Mouse (Mus musculus) forebrain, embryonic 13.5 days (tissue): ENCODE results near the gene Dpyd. TPM values are rescaled to one million over a fixed set of nuclear protein-coding genes. Genes with fewer than 3 reads are reported as not detected.

Experiments used
- ATAC-seq: fragments of 200-750 bp; cut with Nextera tagmentation; 2 replicates; pipeline ENCODE4 v1.8.0; 2017
- H3K27ac ChIP-seq: fragments of 300-500 bp; sonication (generic); 2 replicates; pipeline ENCODE4 v1.5.1; 2015; ENCODE audit warnings: inconsistent platforms, mild to moderate bottlenecking, moderate library complexity
- H3K27me3 ChIP-seq: fragments of 300-500 bp; sonication (generic); 2 replicates; pipeline ENCODE4 v1.6.1; 2015; ENCODE audit warnings: mild to moderate bottlenecking, inconsistent platforms
- H3K36me3 ChIP-seq: fragments of 300-500 bp; sonication (generic); 2 replicates; pipeline ENCODE4 v1.6.1; 2015; ENCODE audit warnings: mild to moderate bottlenecking, inconsistent platforms; ENCODE audit not compliant: poor library complexity, severe bottlenecking
- H3K4me1 ChIP-seq: fragments of 300-500 bp; sonication (generic); 2 replicates; pipeline ENCODE4 v1.6.1; 2015; ENCODE audit warnings: inconsistent platforms
- H3K4me2 ChIP-seq: fragments of 300-500 bp; sonication (generic); 2 replicates; pipeline ENCODE4 v1.6.1; 2015; ENCODE audit warnings: inconsistent platforms, mild to moderate bottlenecking, moderate library complexity
- H3K4me3 ChIP-seq: fragments of 300-500 bp; sonication (generic); 2 replicates; pipeline ENCODE4 v1.5.1; 2015; ENCODE audit warnings: mild to moderate bottlenecking, inconsistent platforms
- H3K9ac ChIP-seq: fragments of 300-500 bp; sonication (generic); 2 replicates; pipeline ENCODE4 v1.6.1; 2015; ENCODE audit warnings: mild to moderate bottlenecking, inconsistent platforms
- H3K9me3 ChIP-seq: fragments of 300-500 bp; sonication (generic); replicated peaks from 2 replicates; pipeline ENCODE4 v1.6.1; 2016; ENCODE audit warnings: inconsistent platforms
- WGBS: fragments of 180-500 bp; shearing (Covaris S2); methylation state at CpG from one replicate; pipeline ENCODE4 v1.1.7; 2015; 5-methylcytosine and 5-hydroxymethylcytosine counted together
- polyA plus RNA-seq: library from polyadenylated mRNA; unstranded; fragments of >200 nt; fragmentation: Nextera tagmentation; extraction: Ambion mirVana; gene quantifications from 2 replicates; pipeline ENCODE4 v1.2.1, GENCODE M21; 2015

The Dpyd gene
- polyA plus RNA-seq, 1 experiment from 2014 or later = 5.7 TPM

DNA sequence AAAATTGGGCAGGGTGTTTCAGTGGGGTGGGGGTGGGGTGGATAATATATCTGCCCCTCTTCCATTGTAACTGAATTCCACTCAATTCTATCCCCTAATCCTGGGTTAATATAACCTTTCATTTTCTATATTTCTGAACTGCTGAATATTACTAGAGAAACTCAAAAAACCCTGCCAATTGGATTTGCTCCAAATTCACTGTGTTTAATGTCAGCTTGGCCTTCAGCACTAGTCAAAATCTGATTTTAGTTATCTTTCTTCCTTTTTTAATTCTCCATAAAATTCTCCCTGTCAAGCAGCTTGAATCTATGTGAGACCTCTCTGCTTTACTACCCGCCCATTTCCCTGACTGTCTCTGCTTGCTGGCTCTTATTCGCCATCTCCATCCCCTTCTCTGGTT, 713.3 kb downstream of the Dpyd start:
- H3K9me3 ChIP-seq = no peaks in the 10 kb centered on the region
- 87% methylated on average over 2 of the region's 2 CpGs for WGBS
- H3K4me2 ChIP-seq = no peak overlapping the region
- H3K36me3 ChIP-seq = no peaks in the 10 kb centered on the region
- no peak overlapping the region for H3K4me3 ChIP-seq
- H3K27me3 ChIP-seq = no peaks in the 10 kb centered on the region
- no peak for ATAC-seq
- no peak overlapping the region for H3K9ac ChIP-seq
- no peaks in the 10 kb centered on the region for H3K4me1 ChIP-seq
- H3K27ac ChIP-seq = no peak overlapping the region

GRCm38 (mm10) chr3:119280671-119281070, 718.7 kb downstream of the Dpyd start:
- H3K4me3 ChIP-seq = no peak overlapping the region
- H3K27me3 ChIP-seq = no peaks in the 10 kb centered on the region
- H3K4me2 ChIP-seq = no peak overlapping the region
- no peak overlapping the region for H3K9ac ChIP-seq
- no peak for ATAC-seq
- WGBS = 94% methylated on average over 2 of the region's 2 CpGs
- H3K27ac ChIP-seq = no peak overlapping the region
- no peaks in the 10 kb centered on the region for H3K9me3 ChIP-seq
- H3K4me1 ChIP-seq = no peaks in the 10 kb centered on the region
- H3K36me3 ChIP-seq = no peaks in the 10 kb centered on the region

DNA sequence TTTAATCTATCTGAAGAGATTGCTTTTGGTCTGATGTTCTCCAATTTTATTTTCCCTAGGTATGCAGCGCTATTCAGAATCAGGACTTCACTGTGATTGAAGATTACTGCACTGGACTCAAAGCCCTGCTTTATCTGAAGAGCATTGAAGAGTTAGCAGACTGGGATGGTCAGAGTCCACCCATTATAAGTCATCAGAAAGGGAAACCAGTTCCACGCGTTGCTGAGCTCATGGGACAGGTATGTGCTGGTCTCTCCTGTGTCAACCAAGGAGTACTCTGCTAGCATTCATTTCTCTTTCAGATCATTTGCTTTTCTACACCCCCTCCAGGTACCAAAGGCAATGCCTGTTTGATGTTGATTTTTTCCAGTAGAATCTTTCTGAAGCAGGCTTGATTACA, 752.8 kb downstream of the Dpyd start:
- ATAC-seq = no peak
- WGBS = 94% methylated on average over 3 of the region's 3 CpGs
- Histone ChIP-seq H3K9ac (no peak overlapping the region), H3K4me3 (no peak overlapping the region), H3K9me3 (no peaks in the 10 kb centered on the region), H3K4me2 (no peak overlapping the region), H3K4me1 (no peaks in the 10 kb centered on the region), H3K27me3 (no peaks in the 10 kb centered on the region), H3K27ac (no peak overlapping the region), H3K36me3 (no peaks in the 10 kb centered on the region)

GRCm38 (mm10) chr3:119329063-119329462, 767.1 kb downstream of the Dpyd start:
- 73% methylated on average over 7 of the region's 7 CpGs for WGBS
- H3K9ac ChIP-seq = no peak overlapping the region
- no peaks in the 10 kb centered on the region for H3K9me3 ChIP-seq
- no peak overlapping the region for H3K4me2 ChIP-seq
- no peaks in the 10 kb centered on the region for H3K36me3 ChIP-seq
- H3K4me1 ChIP-seq = peaks cover 18% of the 10 kb centered on the region
- no peak overlapping the region for H3K4me3 ChIP-seq
- 0 out of 2 replicates have a peak, but pooled peaks have one; percentile 57 for ATAC-seq
- no peak overlapping the region for H3K27ac ChIP-seq
- H3K27me3 ChIP-seq = no peaks in the 10 kb centered on the region

DNA sequence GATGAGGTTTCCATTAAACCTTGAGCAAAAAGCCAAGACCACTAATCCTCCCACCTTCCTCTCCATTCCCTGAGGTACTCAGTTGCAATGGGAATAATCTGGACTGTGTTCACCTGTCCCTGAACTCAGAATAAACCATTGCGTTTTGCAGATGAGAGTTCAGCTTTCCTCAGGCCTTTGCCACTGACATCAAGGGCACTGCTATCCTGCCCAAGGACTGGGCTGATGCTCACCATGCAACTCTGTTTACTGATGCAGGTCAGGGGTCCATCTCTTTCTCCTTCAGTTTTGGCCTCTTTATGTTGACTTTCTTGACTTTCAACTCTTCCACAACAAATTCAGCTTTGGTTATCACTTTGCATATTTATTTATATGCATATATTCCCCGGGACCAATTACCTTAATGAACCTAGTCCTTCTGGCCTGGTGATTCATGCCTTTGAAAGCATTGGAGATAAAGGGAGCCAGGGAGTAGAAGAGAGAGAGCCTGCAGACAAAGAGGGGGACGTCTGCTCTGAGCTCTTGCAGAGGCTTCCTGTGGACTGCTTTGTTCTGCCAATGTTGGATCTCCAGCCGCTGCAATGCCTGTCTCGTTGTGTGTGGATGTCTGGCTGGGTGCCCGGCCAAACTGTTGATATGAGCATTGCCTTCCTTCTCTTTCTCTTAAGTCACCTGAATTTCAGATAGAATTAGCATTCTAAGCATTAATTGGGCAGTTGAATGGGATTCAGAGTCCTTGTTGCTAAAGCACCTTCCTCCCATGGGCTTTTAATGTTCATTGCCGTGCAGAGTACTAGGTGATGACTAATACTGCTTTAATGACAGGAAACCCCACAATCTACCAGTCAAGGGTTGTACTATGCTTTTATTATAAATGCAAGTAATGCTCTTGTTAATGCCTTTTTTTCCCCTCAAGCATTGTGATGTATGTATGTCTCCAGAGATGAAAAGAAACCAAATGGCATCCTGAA, 771.7 kb downstream of the Dpyd start:
- ATAC-seq = peak; percentile 85; the same call in 1 of the 2 replicates
- no peaks in the 10 kb centered on the region for H3K27me3 ChIP-seq
- 0 out of 2 replicates have a peak overlapping the region, but pooled peaks have one; percentile 1 for H3K4me2 ChIP-seq
- H3K4me3 ChIP-seq = no peak overlapping the region
- H3K4me1 ChIP-seq = peaks cover 18% of the 10 kb centered on the region
- H3K9me3 ChIP-seq = no peaks in the 10 kb centered on the region
- peak overlapping the region; percentile 2; the same call in 1 of the 2 replicates for H3K27ac ChIP-seq
- 11% methylated on average over 7 of the region's 7 CpGs for WGBS
- H3K9ac ChIP-seq = no peak overlapping the region
- no peaks in the 10 kb centered on the region for H3K36me3 ChIP-seq

GRCm38 (mm10) chr3:119361555-119362385, 799.8 kb downstream of the Dpyd start:
- no peak overlapping the region for H3K4me3 ChIP-seq
- H3K27me3 ChIP-seq = no peaks in the 10 kb centered on the region
- H3K4me1 ChIP-seq = peaks cover 23% of the 10 kb centered on the region
- peak overlapping the region; percentile 75 for H3K27ac ChIP-seq
- no peak overlapping the region for H3K9ac ChIP-seq
- H3K36me3 ChIP-seq = no peaks in the 10 kb centered on the region
- H3K9me3 ChIP-seq = no peaks in the 10 kb centered on the region
- ATAC-seq = peak; percentile 97
- 10% methylated on average over 13 of the region's 13 CpGs for WGBS
- peak overlapping the region; percentile 23 for H3K4me2 ChIP-seq

DNA sequence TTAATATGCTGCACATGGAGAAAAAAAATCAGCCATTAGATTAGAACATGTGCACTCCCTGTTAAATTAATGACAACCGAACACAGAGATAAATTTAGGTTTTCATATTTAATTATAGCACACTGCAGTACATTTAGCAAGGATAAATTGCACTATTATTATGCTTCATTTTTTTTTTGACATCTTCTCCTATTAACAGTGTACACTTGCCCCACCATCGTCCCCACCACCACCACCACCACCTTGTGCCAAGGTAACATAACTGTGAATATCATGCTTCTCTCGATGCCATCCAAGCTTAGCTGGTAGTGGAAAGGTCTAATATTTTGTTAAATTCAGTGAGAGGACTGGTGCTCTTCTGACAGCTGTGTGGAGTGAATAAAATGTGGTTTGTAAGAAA, 800.5 kb downstream of the Dpyd start:
- Histone ChIP-seq H3K27me3 (no peaks in the 10 kb centered on the region), H3K36me3 (no peaks in the 10 kb centered on the region), H3K4me2 (no peak overlapping the region), H3K4me1 (peaks cover 23% of the 10 kb centered on the region), H3K27ac (peak overlapping the region; percentile 66), H3K4me3 (no peak overlapping the region), H3K9me3 (no peaks in the 10 kb centered on the region), H3K9ac (no peak overlapping the region)
- ATAC-seq = no peak; the same call in none of the 2 replicates
- WGBS = 14% methylated on average over 3 of the region's 3 CpGs

- Histone ChIP-seq H3K27ac (no peak overlapping the region), H3K36me3 (no peaks in the 10 kb centered on the region)
- ATAC-seq = peak; percentile 45; the same call in 1 of the 2 replicates
These were observed 807.0 kb downstream of the Dpyd start for GRCm38 (mm10) chr3:119368931-119369330.

DNA sequence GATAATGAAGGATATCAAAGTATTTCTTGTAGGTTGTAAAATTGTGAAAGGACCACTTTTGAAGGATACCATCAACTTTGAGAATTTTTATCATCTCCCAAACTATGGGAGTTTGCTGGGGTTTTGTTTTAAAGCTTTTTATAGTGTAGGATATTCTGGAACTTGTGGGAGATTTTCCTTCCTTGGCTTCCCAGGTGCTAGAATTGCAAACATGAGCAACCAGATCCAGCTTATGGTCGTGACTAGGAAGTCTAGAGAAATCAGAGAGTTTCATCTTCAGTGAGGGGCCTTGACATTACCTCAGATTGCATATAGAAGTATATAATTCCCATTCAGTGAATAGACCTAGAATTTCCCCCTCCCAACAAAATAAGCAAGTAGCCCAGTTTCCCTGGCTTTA, 819.2 kb downstream of the Dpyd start:
- ATAC-seq = no peak
- Histone ChIP-seq H3K4me2 (no peak overlapping the region), H3K27ac (no peak overlapping the region), H3K36me3 (no peaks in the 10 kb centered on the region), H3K9me3 (no peaks in the 10 kb centered on the region), H3K9ac (no peak overlapping the region), H3K4me3 (no peak overlapping the region), H3K4me1 (no peaks in the 10 kb centered on the region), H3K27me3 (no peaks in the 10 kb centered on the region)
- WGBS = 84% methylated on average over 1 of the region's 1 CpGs

More at GRCm38 (mm10) chr3:119368931-119369330, 807.0 kb downstream of the Dpyd start:
- no peak overlapping the region for H3K4me3 ChIP-seq
- 46% methylated on average over 2 of the region's 2 CpGs for WGBS
- H3K4me1 ChIP-seq = no peaks in the 10 kb centered on the region
- H3K27me3 ChIP-seq = no peaks in the 10 kb centered on the region
- no peak overlapping the region for H3K9ac ChIP-seq
- no peaks in the 10 kb centered on the region for H3K9me3 ChIP-seq
- no peak overlapping the region for H3K4me2 ChIP-seq

GRCm38 (mm10) chr3:119382395-119382794, 820.5 kb downstream of the Dpyd start:
- Histone ChIP-seq H3K9me3 (no peaks in the 10 kb centered on the region), H3K4me3 (no peak overlapping the region), H3K27me3 (no peaks in the 10 kb centered on the region), H3K4me1 (peaks cover 2% of the 10 kb centered on the region), H3K36me3 (no peaks in the 10 kb centered on the region), H3K4me2 (no peak overlapping the region), H3K27ac (no peak overlapping the region), H3K9ac (no peak overlapping the region)
- 92% methylated on average over 1 of the region's 1 CpGs for WGBS
- no peak for ATAC-seq

- Histone ChIP-seq H3K36me3 (no peaks in the 10 kb centered on the region), H3K4me1 (peaks cover 17% of the 10 kb centered on the region), H3K9ac (peak overlapping the region; percentile 55), H3K4me2 (peak overlapping the region; percentile 51), H3K27me3 (no peaks in the 10 kb centered on the region), H3K9me3 (no peaks in the 10 kb centered on the region), H3K27ac (peak overlapping the region; percentile 79), H3K4me3 (peak overlapping the region; percentile 18)
- peak; percentile 80 for ATAC-seq
- WGBS = 24% methylated on average over 26 of the region's 26 CpGs
These were observed 825.6 kb downstream of the Dpyd start for GRCm38 (mm10) chr3:119387332-119388105.
